Mouse (Mus musculus) inflammation-experienced regulatory T-cells (primary cell): ENCODE results near the gene Crygf. TPM values are rescaled to one million over a fixed set of nuclear protein-coding genes. Genes with fewer than 3 reads are reported as not detected.

ENCODE experiments used
- polyA plus RNA-seq, 2 experiments: library from polyadenylated mRNA; unstranded; fragments of 100-300 nt; shearing (Covaris generic); gene quantifications; one replicate each; pipeline ENCODE4 v1.2.1; 2017

The Crygf gene
- not detected for polyA plus RNA-seq

DNA sequence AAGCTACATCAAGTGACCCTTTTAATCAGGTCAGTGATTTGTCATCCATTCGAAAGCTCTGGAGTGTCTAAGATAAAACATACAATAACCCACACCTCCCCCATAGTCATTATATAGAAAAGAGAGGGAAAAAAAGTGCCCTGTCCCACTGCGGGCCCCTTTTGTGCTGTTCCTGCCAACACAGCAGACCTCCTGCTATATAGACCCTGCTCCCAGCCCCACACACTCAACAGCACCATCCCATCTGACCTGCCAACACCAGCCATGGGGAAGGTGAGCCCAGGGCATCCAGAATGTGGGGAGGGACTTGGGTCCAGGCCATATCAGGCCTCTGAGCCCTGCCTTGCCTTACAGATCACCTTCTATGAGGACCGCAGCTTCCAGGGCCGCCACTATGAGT, at the start of gene Crygf:
Gene Crygf (plus strand): TSS at position 227 of the 400 bp plus-strand sequence.

Other genes with a start within 250 kb of the Crygf start
- 1 to 10 TPM; 3.8 to 7.7 TPM for gene Map2, start 248.8 kb downstream of the Crygf start, polyA plus RNA-seq